Mouse (Mus musculus) hindbrain, embryonic 10.5 days (tissue): ENCODE results near the gene Stat6. TPM values are rescaled to one million over a fixed set of nuclear protein-coding genes. Genes with fewer than 3 reads are reported as not detected.
A peak's percentile ranks its signal among the peaks of the same experiment; 100 is the strongest.

ENCODE experiments used
- DNase-seq: peaks from one replicate; pipeline ENCODE4 v3.0.0-alpha.2; 2017; ENCODE audit warnings: low spot score
- H3K27ac ChIP-seq: fragments of 300-500 bp; sonication (generic); 2 replicates; pipeline ENCODE4 v1.5.1; 2016; ENCODE audit warnings: mild to moderate bottlenecking, moderate library complexity
- H3K27me3 ChIP-seq: fragments of 300-500 bp; sonication (generic); 2 replicates; pipeline ENCODE4 v1.6.1; 2016; ENCODE audit warnings: mild to moderate bottlenecking; ENCODE audit not compliant: poor library complexity, insufficient read depth, severe bottlenecking
- H3K36me3 ChIP-seq: fragments of 300-500 bp; sonication (generic); 2 replicates; pipeline ENCODE4 v1.6.1; 2016; ENCODE audit warnings: mild to moderate bottlenecking, moderate library complexity
- H3K4me1 ChIP-seq: fragments of 300-500 bp; sonication (generic); replicated peaks from 2 replicates; pipeline ENCODE4 v1.6.1; 2016; ENCODE audit warnings: mild to moderate bottlenecking
- H3K4me3 ChIP-seq: fragments of 300-500 bp; sonication (generic); 2 replicates; pipeline ENCODE4 v1.5.1; 2016; ENCODE audit warnings: mild to moderate bottlenecking, moderate library complexity
- H3K9me3 ChIP-seq: fragments of 300-500 bp; sonication (generic); 2 replicates; pipeline ENCODE4 v1.6.1; 2016; ENCODE audit warnings: mild to moderate bottlenecking, moderate library complexity
- WGBS: fragments of 180-500 bp; shearing (Covaris S2); methylation state at CpG from one replicate; pipeline ENCODE4 v1.1.7; 2016; 5-methylcytosine and 5-hydroxymethylcytosine counted together
- polyA plus RNA-seq: library from polyadenylated mRNA; unstranded; fragments of >200 nt; fragmentation: Nextera tagmentation; extraction: Ambion mirVana; gene quantifications from 2 replicates; pipeline ENCODE4 v1.2.1, GENCODE M21; 2016

The Stat6 gene
- polyA plus RNA-seq, 1 experiment from 2014 or later = 9.5 TPM

DNA sequence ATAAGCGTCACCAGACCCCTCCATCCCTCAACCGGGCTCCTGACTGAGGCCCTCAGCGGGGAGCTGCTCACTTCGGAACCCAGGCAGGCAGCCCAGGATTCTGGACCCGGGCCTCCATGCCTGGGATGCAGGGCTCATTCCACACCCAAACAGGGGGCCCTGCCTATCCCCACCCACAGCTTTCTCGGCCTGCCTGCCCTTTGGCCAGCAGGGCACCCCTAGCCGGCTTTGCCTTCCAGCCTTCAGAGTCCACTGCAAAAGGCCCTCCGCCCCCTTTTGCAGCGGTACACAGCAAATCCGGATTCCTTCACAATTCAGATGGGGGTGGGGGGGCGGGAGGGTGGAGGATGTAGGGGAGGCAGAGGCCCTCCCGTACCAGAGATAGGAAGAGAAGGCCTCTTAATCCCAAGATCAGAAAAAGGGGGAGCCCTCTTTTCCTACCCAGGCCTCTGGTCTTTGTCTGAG is 22.8 kb upstream of the Stat6 start:
- peak; percentile 60 for DNase-seq
- Histone ChIP-seq H3K27me3 (no peaks in the 10 kb centered on the region), H3K9me3 (no peaks in the 10 kb centered on the region), H3K4me1 (peaks cover 77% of the 10 kb centered on the region), H3K27ac (peak overlapping the region; percentile 95), H3K4me3 (peak overlapping the region; percentile 82), H3K36me3 (peaks cover 9% of the 10 kb centered on the region; the same call in 1 of the 2 replicates)
- under 1% methylated on average over 12 of the region's 12 CpGs for WGBS

DNA sequence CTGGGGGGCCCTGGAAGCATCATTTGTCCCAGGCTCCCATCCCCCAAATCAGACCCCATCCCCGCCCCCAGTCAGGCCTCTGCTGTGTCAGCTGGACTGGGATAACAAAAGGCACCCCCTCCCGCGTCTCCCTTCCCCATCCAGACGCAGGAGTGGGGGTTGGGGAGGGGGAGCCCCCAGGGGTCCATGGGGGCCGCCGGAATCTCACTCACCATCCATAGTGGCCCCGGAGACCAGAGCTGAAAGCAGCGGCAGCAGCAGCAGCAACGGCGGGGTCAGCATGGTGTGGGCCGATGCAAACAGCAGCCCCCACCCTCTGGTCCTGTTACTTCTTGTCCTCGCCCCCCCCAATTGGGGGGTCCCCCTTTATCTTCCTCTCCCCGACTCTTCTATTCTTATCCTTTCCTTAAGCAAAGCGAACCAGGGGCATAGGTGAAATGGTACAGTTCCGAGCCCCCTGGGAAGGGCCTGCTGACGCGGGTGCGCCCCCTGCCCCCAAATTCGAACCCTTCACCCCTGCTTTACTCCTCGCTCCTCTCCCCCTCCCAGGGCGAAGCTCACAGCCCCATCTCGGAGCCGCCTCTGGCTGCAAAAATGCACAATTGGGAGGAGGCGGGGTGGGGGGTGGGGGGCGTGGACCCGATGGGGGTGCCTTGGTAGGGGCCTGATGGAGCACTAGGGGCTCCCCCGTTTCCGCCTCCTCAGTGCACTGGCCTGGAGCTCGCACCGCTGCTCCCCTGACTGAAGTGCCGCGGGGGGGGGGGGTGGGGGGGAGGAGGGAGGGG is 22.2 kb upstream of the Stat6 start, which contains the start of gene Lrp1:
Gene Lrp1, minus strand, starts transcription at position 743 of the 785 bp plus-strand sequence.
- Histone ChIP-seq H3K36me3 (peaks cover 7% of the 10 kb centered on the region; the same call in 1 of the 2 replicates), H3K9me3 (no peaks in the 10 kb centered on the region), H3K4me1 (peaks cover 70% of the 10 kb centered on the region), H3K27ac (peak within 1 kb of the TSS; percentile 95), H3K4me3 (peak within 1 kb of the TSS; percentile 82), H3K27me3 (no peaks in the 10 kb centered on the region)
- WGBS = under 1% methylated on average over 30 of the region's 32 CpGs
- DNase-seq = peak; percentile 79

DNA sequence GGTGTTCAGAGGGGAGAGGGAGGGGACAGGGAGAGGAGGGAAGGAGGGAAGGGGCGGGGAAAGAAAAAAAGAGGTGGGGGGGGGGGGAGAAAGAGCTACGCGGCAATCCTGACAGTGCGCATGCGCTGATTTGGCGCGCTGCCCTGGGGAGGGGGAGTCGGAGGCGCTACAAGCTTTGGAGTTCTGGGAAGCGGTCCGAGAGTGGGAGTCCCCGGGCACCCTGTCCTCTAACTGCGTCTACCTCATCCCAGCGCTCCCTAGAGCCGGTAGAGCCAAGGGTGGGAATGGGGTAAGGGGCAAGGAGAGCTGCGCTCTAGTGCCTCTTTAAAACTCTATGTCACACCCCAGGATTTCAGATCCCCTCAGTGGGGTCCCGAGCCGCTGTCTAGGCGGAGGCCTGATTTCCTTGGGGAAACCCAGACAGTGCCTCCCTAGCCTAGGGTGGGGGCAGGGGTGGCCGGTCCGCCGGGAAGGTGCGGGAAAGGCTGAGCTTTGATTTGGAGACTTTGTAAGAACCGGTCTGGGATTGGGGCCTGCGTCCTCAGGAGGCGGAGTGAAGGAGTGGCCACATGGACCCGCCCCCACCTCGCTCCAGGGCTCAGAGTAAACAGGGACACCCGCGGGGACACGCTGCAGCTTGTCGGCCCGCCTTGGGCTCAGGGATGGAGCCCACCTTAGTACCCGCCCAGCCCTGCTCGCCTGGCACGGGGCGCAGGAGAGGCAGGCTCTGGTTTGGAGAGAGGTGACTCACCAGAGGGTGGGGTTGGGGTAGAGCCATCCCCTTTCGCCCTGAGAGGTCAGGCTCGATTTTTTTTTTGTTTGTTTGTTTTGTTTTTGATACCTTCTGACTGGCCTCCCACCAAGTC is 21.4 kb upstream of the Stat6 start:
- peaks cover 5% of the 10 kb centered on the region for H3K9me3 ChIP-seq
- peaks cover 62% of the 10 kb centered on the region for H3K4me1 ChIP-seq
- H3K36me3 ChIP-seq = peaks cover 5% of the 10 kb centered on the region; the same call in 1 of the 2 replicates
- H3K27me3 ChIP-seq = no peaks in the 10 kb centered on the region
- DNase-seq = peak; percentile 89
- H3K27ac ChIP-seq = peak overlapping the region; percentile 95
- WGBS = under 1% methylated on average over 37 of the region's 39 CpGs
- H3K4me3 ChIP-seq = peak overlapping the region; percentile 82

DNA sequence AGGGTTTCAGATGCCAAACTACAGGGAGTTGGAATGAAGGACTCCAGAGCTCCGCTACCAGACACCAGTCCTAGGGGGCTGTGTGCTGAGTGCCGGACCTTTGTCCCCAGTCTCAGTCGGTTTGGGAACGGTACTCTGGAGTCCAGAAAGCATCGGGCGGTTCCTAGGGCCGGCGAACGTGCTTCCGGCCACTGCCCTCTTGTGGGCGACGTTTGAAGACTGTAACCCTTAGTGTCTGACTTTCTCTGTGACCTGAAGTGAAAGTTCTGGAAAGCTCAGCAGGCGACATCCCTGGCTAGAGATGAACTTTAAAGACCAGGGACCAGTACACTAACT is 20.8 kb upstream of the Stat6 start:
- DNase-seq = peak; percentile 76
- Histone ChIP-seq H3K27me3 (no peaks in the 10 kb centered on the region), H3K36me3 (peaks cover 4% of the 10 kb centered on the region; the same call in 1 of the 2 replicates), H3K27ac (peak overlapping the region; percentile 95), H3K9me3 (peaks cover 11% of the 10 kb centered on the region), H3K4me1 (peaks cover 56% of the 10 kb centered on the region), H3K4me3 (peak overlapping the region; percentile 82)
- WGBS = under 1% methylated on average over 13 of the region's 13 CpGs

DNA sequence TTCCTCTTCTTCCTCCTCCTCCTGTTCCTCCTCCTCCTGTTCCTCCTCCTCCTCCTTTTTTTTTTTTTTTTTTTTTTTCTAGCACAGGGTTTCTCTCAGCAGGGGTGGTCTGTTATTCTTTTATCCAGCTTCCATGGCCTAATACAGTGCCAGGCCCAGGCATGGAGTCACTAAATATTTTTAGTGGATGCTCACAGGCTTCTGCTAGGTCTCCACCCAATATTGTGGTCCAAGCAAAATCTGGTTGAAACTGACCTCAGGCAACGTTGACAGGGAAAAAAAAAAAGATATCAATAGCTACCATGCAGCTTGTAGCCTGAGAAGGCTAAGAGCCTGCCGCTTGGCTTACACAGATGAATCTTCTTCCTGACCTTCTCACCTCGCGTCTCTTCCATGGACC is 20.1 kb upstream of the Stat6 start:
- H3K27me3 ChIP-seq = no peaks in the 10 kb centered on the region
- H3K4me1 ChIP-seq = peaks cover 50% of the 10 kb centered on the region
- H3K36me3 ChIP-seq = no peaks in the 10 kb centered on the region
- peaks cover 11% of the 10 kb centered on the region for H3K9me3 ChIP-seq
- no peak for DNase-seq
- H3K27ac ChIP-seq = no peak overlapping the region
- 60% methylated on average over 4 of the region's 4 CpGs for WGBS
- peak overlapping the region; percentile 82 for H3K4me3 ChIP-seq

DNA sequence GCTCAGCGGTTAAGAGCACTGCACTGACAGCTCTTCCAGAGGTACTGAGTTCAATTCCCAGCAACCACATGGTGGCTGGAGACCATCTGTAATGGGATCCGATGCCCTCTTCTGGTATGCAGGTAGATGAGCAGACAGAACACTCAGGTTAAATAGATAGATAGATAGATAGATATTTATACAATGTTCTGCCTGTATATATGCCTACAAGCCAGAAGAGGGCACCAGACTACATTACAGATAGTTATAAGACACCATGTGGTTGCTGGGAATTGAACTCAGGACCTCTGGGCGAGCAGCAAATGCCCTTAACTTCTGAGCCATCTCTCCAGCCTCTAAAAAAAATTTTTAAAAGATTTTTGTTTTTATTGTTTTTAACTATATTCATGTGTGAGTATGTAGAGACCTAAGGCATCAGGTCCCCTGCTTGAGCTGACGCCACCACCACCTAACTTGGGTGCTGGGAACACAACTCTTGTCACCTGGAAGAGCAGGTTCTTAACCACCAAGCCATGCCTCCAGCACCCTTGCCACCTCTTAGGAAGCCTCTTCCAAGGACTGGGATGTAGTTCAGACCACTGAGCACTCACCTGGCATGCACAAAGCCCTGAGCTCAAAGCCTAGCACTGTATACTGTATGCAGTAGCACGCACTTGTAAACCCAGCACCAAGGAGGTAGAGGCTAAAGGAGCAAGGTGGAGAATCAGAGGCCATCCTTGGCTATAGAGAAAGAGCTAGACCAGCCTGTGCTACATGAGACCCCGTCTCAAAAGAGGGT is 19.2 kb upstream of the Stat6 start:
- H3K27ac ChIP-seq = no peak overlapping the region

DNA sequence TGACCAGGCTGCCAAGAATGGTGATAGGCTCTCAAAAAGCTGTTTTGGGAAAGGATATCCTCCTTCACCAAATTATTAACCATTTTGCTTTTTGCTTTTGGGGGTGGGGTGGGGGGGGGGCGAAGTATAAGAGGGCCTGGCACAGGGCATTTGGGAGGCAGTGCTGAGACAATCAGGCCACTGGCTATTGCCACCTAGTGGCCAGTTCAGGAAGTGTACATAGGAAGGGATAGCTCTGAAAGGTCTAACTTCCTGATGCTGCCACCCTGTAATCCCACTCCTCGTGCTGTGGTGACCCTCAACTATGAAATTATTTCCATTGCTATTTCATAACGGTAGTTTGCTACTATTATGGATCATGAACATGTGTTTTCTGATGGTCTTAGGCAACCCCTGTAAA is 16.4 kb upstream of the Stat6 start:
- WGBS = 91% methylated on average over 3 of the region's 3 CpGs
- H3K4me3 ChIP-seq = no peak overlapping the region
- no peak overlapping the region for H3K27ac ChIP-seq
- peaks cover 11% of the 10 kb centered on the region for H3K9me3 ChIP-seq
- H3K36me3 ChIP-seq = no peaks in the 10 kb centered on the region
- H3K27me3 ChIP-seq = no peaks in the 10 kb centered on the region
- DNase-seq = no peak
- H3K4me1 ChIP-seq = peaks cover 15% of the 10 kb centered on the region

More for the DNA sequence above, 19.2 kb upstream of the Stat6 start:
- H3K9me3 ChIP-seq = peaks cover 11% of the 10 kb centered on the region
- no peak for DNase-seq
- no peak overlapping the region for H3K4me3 ChIP-seq
- 94% methylated on average over 6 of the region's 6 CpGs for WGBS
- H3K36me3 ChIP-seq = no peaks in the 10 kb centered on the region
- H3K4me1 ChIP-seq = peaks cover 40% of the 10 kb centered on the region
- H3K27me3 ChIP-seq = no peaks in the 10 kb centered on the region

DNA sequence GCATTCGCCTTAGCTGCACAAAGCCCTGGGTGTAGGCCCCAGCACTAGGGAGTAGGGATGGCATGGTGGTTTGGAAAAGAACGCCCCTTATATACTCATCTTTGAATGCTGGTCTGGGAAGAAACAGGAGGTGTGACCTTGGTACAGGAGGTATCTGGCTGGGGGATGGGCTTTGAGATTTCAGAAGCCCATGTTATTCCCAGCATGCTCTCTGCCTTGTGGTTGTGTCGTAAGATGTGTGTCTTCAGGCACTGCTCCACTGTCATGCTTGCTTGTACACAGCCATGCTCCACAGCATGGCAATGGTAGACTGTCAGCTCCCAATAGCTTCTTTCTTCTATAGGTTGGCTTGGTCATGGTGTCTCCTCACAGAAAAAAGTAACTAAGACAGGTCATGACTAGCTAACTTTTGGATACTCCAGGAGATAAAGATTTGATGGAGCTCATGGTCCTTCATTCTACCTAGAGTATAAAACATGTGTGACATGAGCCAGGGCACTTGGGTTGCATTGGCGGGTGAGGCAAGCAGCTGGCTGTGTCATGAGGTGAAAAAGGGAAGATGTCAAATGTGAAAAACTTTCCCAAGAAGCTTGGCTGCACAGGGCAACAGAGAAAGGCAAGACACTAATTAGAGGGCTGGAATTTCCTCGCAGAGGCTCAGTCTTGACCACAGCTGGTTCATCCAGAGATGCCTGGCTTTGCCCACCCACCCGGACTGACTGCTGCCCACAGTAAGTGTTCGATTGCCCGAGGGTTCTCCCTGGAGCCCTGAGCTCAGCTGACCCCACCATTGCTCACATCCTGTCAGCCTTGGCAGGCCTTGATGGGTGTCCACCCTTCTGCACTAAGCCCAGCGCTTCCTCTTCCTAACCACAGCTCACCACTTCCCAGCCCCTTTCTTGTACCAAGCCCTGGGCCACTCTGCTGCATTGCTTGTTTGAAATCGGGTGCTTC is 11.2 kb upstream of the Stat6 start:
- Histone ChIP-seq H3K9me3 (peaks cover 5% of the 10 kb centered on the region; the same call in 1 of the 2 replicates), H3K27me3 (no peaks in the 10 kb centered on the region), H3K27ac (no peak overlapping the region), H3K36me3 (no peaks in the 10 kb centered on the region), H3K4me3 (no peak overlapping the region), H3K4me1 (0 out of 2 replicates have a peak, but pooled peaks cover 3% of the 10 kb centered on the region)
- no peak for DNase-seq
- 86% methylated on average over 10 of the region's 10 CpGs for WGBS

DNA sequence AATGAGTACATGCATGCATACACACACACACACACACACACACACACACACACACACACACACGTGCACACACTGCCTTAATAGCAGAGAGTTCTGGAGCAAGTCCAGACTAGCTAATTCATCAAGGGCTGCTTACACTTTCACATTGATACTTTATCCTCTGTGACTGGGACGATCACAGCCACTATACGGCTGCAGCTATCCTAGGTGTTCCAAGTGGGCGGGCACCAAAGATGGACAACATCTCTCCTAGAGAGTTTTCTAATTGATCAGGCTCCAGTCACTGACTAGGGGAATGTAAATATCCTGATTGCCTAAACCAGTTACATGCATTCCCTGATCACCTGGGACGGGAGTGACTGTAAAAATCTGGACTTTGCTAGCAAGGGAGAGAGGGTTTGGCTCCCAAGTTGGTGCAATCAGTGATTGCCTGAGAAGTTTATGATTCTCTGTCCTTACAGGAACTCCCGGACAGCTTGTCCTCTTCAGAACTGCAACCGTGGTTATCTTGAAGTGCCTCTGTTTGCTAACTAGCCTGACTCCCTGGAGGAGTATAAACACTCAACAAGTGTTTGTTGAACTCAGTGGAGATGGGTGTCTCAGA is 10.0 kb upstream of the Stat6 start:
- H3K4me1 ChIP-seq = 0 out of 2 replicates have a peak, but pooled peaks cover 3% of the 10 kb centered on the region
- H3K27ac ChIP-seq = no peak overlapping the region
- DNase-seq = no peak
- H3K27me3 ChIP-seq = no peaks in the 10 kb centered on the region
- no peaks in the 10 kb centered on the region for H3K9me3 ChIP-seq
- no peaks in the 10 kb centered on the region for H3K36me3 ChIP-seq
- H3K4me3 ChIP-seq = no peak overlapping the region
- 82% methylated on average over 7 of the region's 7 CpGs for WGBS

DNA sequence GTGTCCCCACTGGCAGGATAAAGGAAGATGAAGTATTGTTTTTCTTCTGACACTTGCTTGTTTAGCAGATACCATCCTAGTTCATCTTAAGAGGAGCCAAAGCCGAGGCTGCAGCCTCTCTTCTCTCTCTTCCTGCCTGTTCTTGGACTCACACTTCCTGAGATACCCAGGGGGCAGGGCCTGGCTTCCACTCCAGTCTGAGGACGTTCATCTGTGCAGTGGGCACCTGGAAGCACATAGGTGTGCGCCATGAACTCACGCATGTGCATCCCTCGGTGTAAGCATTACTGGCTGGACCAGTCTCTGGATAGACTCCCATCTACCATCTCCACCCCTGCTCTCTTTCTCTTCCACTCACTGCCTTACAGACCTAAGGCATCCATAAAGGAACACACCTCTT is 2.4 kb upstream of the Stat6 start:
- H3K4me1 ChIP-seq = peaks cover 27% of the 10 kb centered on the region
- no peak for DNase-seq
- no peaks in the 10 kb centered on the region for H3K9me3 ChIP-seq
- 75% methylated on average over 5 of the region's 5 CpGs for WGBS
- H3K27ac ChIP-seq = no peak overlapping the region
- peaks cover 36% of the 10 kb centered on the region for H3K27me3 ChIP-seq
- no peaks in the 10 kb centered on the region for H3K36me3 ChIP-seq
- H3K4me3 ChIP-seq = no peak overlapping the region
